Mouse (Mus musculus): ENCODE measurements around the gene Mef2d. TPM values are rescaled to one million over a fixed set of nuclear protein-coding genes. Genes with fewer than 3 reads are reported as not detected.

The Mef2d gene
- polyA plus RNA-seq (2016; fragmentation: Nextera tagmentation; extraction: Ambion mirVana): 15.1 and 17.6 TPM in 2 replicates

- WGBS: under 1% methylated on average over 44 of the region's 52 CpGs
- Histone ChIP-seq H3K9ac (replicated peaks) (peak within 1 kb of the TSS; percentile 86), H3K4me3 (peak within 1 kb of the TSS; percentile 89), H3K27me3 (peaks cover 27% of the 10 kb centered on the region), H3K4me2 (replicated peaks) (peak within 1 kb of the TSS; percentile 92), H3K4me1 (peaks cover 63% of the 10 kb centered on the region), H3K9me3 (no peaks in the 10 kb centered on the region), H3K27ac (replicated peaks) (peak within 1 kb of the TSS; percentile 94), H3K36me3 (no peaks in the 10 kb centered on the region)
- peak; percentile 85 for ATAC-seq (ENCODE audit: low FRiP score, low read depth)
Measured at GRCm38 (mm10) chr3:88141787-88142523, at the start of gene Mef2d. Gene Mef2d, plus strand, starts transcription at chr3:88142372.

GRCm38 (mm10) chr3:88094126-88094525 is 48.0 kb upstream of the Mef2d start:
- Histone ChIP-seq H3K4me2 (replicated peaks) (no peak overlapping the region), H3K9me3 (no peaks in the 10 kb centered on the region), H3K36me3 (peaks cover 77% of the 10 kb centered on the region), H3K9ac (replicated peaks) (no peak overlapping the region), H3K27me3 (no peaks in the 10 kb centered on the region), H3K4me3 (no peak overlapping the region), H3K4me1 (no peaks in the 10 kb centered on the region), H3K27ac (replicated peaks) (no peak overlapping the region)
- ATAC-seq (ENCODE audit: low FRiP score, low read depth): no peak
- 89% methylated on average over 5 of the region's 5 CpGs for WGBS

GRCm38 (mm10) chr3:88097666-88098065 is 44.5 kb upstream of the Mef2d start:
- H3K4me3 ChIP-seq: no peak overlapping the region
- no peaks in the 10 kb centered on the region for H3K9me3 ChIP-seq

GRCm38 (mm10) chr3:88100251-88100650 is 41.9 kb upstream of the Mef2d start:
- Histone ChIP-seq H3K9ac (replicated peaks) (no peak overlapping the region), H3K4me2 (replicated peaks) (no peak overlapping the region), H3K4me1 (no peaks in the 10 kb centered on the region), H3K4me3 (no peak overlapping the region), H3K9me3 (no peaks in the 10 kb centered on the region), H3K36me3 (peaks cover 74% of the 10 kb centered on the region), H3K27ac (replicated peaks) (no peak overlapping the region), H3K27me3 (no peaks in the 10 kb centered on the region)
- no peak for ATAC-seq (ENCODE audit: low FRiP score, low read depth)
- WGBS: 90% methylated on average over 3 of the region's 3 CpGs

More at GRCm38 (mm10) chr3:88097666-88098065, 44.5 kb upstream of the Mef2d start:
- 88% methylated on average over 6 of the region's 6 CpGs for WGBS
- H3K27ac ChIP-seq (replicated peaks): no peak overlapping the region
- no peak for ATAC-seq (ENCODE audit: low FRiP score, low read depth)
- H3K4me2 ChIP-seq (replicated peaks): no peak overlapping the region
- peaks cover 71% of the 10 kb centered on the region for H3K36me3 ChIP-seq
- H3K4me1 ChIP-seq: no peaks in the 10 kb centered on the region
- no peak overlapping the region for H3K9ac ChIP-seq (replicated peaks)
- H3K27me3 ChIP-seq: no peaks in the 10 kb centered on the region

- H3K36me3 ChIP-seq: peaks cover 81% of the 10 kb centered on the region
- no peaks in the 10 kb centered on the region for H3K27me3 ChIP-seq
- H3K4me2 ChIP-seq (replicated peaks): no peak overlapping the region
- H3K9ac ChIP-seq (replicated peaks): no peak overlapping the region
- ATAC-seq (ENCODE audit: low FRiP score, low read depth): no peak
- no peak overlapping the region for H3K4me3 ChIP-seq
- no peaks in the 10 kb centered on the region for H3K4me1 ChIP-seq
- no peaks in the 10 kb centered on the region for H3K9me3 ChIP-seq
- 96% methylated on average over 7 of the region's 7 CpGs for WGBS
- H3K27ac ChIP-seq (replicated peaks): no peak overlapping the region
Measured at GRCm38 (mm10) chr3:88101736-88102135, 40.4 kb upstream of the Mef2d start.

GRCm38 (mm10) chr3:88102196-88102595 is 40.0 kb upstream of the Mef2d start:
- no peak for ATAC-seq (ENCODE audit: low FRiP score, low read depth)
- no peaks in the 10 kb centered on the region for H3K4me1 ChIP-seq
- H3K27ac ChIP-seq (replicated peaks): no peak overlapping the region
- H3K36me3 ChIP-seq: peaks cover 80% of the 10 kb centered on the region
- no peak overlapping the region for H3K4me3 ChIP-seq
- H3K9ac ChIP-seq (replicated peaks): no peak overlapping the region
- no peak overlapping the region for H3K4me2 ChIP-seq (replicated peaks)
- no peaks in the 10 kb centered on the region for H3K9me3 ChIP-seq
- WGBS: 92% methylated on average over 6 of the region's 6 CpGs
- no peaks in the 10 kb centered on the region for H3K27me3 ChIP-seq

GRCm38 (mm10) chr3:88102611-88103010 is 39.6 kb upstream of the Mef2d start:
- Histone ChIP-seq H3K4me1 (no peaks in the 10 kb centered on the region), H3K36me3 (peaks cover 80% of the 10 kb centered on the region), H3K27ac (replicated peaks) (no peak overlapping the region), H3K9ac (replicated peaks) (no peak overlapping the region), H3K4me2 (replicated peaks) (no peak overlapping the region), H3K27me3 (no peaks in the 10 kb centered on the region), H3K4me3 (no peak overlapping the region), H3K9me3 (no peaks in the 10 kb centered on the region)
- ATAC-seq (ENCODE audit: low FRiP score, low read depth): no peak
- whole genome bisulfite sequencing: 85% methylated on average over 6 of the region's 6 CpGs

GRCm38 (mm10) chr3:88106126-88106525 is 36.0 kb upstream of the Mef2d start:
- H3K4me3 ChIP-seq: no peak overlapping the region
- H3K9me3 ChIP-seq: no peaks in the 10 kb centered on the region
- H3K9ac ChIP-seq (replicated peaks): no peak overlapping the region
- no peaks in the 10 kb centered on the region for H3K4me1 ChIP-seq
- no peak overlapping the region for H3K4me2 ChIP-seq (replicated peaks)
- peaks cover 81% of the 10 kb centered on the region for H3K36me3 ChIP-seq
- no peak overlapping the region for H3K27ac ChIP-seq (replicated peaks)
- H3K27me3 ChIP-seq: no peaks in the 10 kb centered on the region
- ATAC-seq (ENCODE audit: low FRiP score, low read depth): no peak
- 73% methylated on average over 4 of the region's 4 CpGs for WGBS

GRCm38 (mm10) chr3:88109126-88109525 is 33.0 kb upstream of the Mef2d start:
- no peak for ATAC-seq (ENCODE audit: low FRiP score, low read depth)
- Histone ChIP-seq H3K4me1 (no peaks in the 10 kb centered on the region), H3K9ac (replicated peaks) (no peak overlapping the region), H3K36me3 (peaks cover 80% of the 10 kb centered on the region), H3K9me3 (no peaks in the 10 kb centered on the region), H3K27me3 (no peaks in the 10 kb centered on the region), H3K4me3 (no peak overlapping the region), H3K4me2 (replicated peaks) (no peak overlapping the region), H3K27ac (replicated peaks) (no peak overlapping the region)
- WGBS: 94% methylated on average over 6 of the region's 6 CpGs

GRCm38 (mm10) chr3:88114396-88114795 is 27.8 kb upstream of the Mef2d start:
- Histone ChIP-seq H3K9ac (replicated peaks) (no peak overlapping the region), H3K4me1 (no peaks in the 10 kb centered on the region), H3K4me3 (no peak overlapping the region), H3K27ac (replicated peaks) (no peak overlapping the region), H3K36me3 (peaks cover 81% of the 10 kb centered on the region), H3K4me2 (replicated peaks) (no peak overlapping the region), H3K27me3 (no peaks in the 10 kb centered on the region), H3K9me3 (no peaks in the 10 kb centered on the region)
- 94% methylated on average over 12 of the region's 12 CpGs for WGBS
- ATAC-seq (ENCODE audit: low FRiP score, low read depth): no peak

GRCm38 (mm10) chr3:88120117-88120651 is 22.0 kb upstream of the Mef2d start:
- no peak overlapping the region for H3K9ac ChIP-seq (replicated peaks)
- no peaks in the 10 kb centered on the region for H3K4me1 ChIP-seq
- H3K9me3 ChIP-seq: no peaks in the 10 kb centered on the region
- no peaks in the 10 kb centered on the region for H3K27me3 ChIP-seq
- H3K27ac ChIP-seq (replicated peaks): no peak overlapping the region
- peaks cover 43% of the 10 kb centered on the region for H3K36me3 ChIP-seq
- H3K4me2 ChIP-seq (replicated peaks): no peak overlapping the region
- H3K4me3 ChIP-seq: no peak overlapping the region
- 94% methylated on average over 19 of the region's 19 CpGs for WGBS
- no peak for ATAC-seq (ENCODE audit: low FRiP score, low read depth)

- no peak for ATAC-seq (ENCODE audit: low FRiP score, low read depth)
- H3K4me1 ChIP-seq: no peaks in the 10 kb centered on the region
- no peak overlapping the region for H3K4me3 ChIP-seq
- no peaks in the 10 kb centered on the region for H3K27me3 ChIP-seq
- H3K4me2 ChIP-seq (replicated peaks): no peak overlapping the region
- no peaks in the 10 kb centered on the region for H3K9me3 ChIP-seq
- no peak overlapping the region for H3K9ac ChIP-seq (replicated peaks)
- H3K27ac ChIP-seq (replicated peaks): no peak overlapping the region
- H3K36me3 ChIP-seq: peaks cover 34% of the 10 kb centered on the region
- WGBS: 85% methylated on average over 14 of the region's 14 CpGs
Measured at GRCm38 (mm10) chr3:88121164-88122131, 20.7 kb upstream of the Mef2d start.
